Mouse (Mus musculus) hindbrain, embryonic 11.5 days (tissue): ENCODE measurements around the gene Rpl23a. TPM values are rescaled to one million over a fixed set of nuclear protein-coding genes. Genes with fewer than 3 reads are reported as not detected.
"Not testable (repeated sequence)": the region's sequence is repeated elsewhere in the genome, so short reads cannot be mapped to it uniquely, and the experiment has no call there.

Experiments
- ATAC-seq: fragments of 200-750 bp; cut with Nextera tagmentation; 2 replicates; pipeline ENCODE4 v1.8.0; 2017; ENCODE audit warnings: mild to moderate bottlenecking, moderate TSS enrichment, moderate library complexity; ENCODE audit not compliant: low FRiP score
- DNase-seq: peaks from one replicate; pipeline ENCODE4 v3.0.0-alpha.2; 2015; ENCODE audit warnings: low spot score
- H3K27ac ChIP-seq: fragments of 300-500 bp; sonication (generic); 2 replicates; pipeline ENCODE4 v1.5.1; 2014; ENCODE audit warnings: mild to moderate bottlenecking, low read depth, low read length
- H3K27me3 ChIP-seq: fragments of 300-500 bp; sonication (generic); 2 replicates; pipeline ENCODE4 v1.6.1; 2014; ENCODE audit warnings: mild to moderate bottlenecking, low read length, moderate library complexity, mixed read lengths; ENCODE audit not compliant: control insufficient read depth, insufficient read depth
- H3K36me3 ChIP-seq: fragments of 300-500 bp; sonication (generic); 2 replicates; pipeline ENCODE4 v1.6.1; 2014; ENCODE audit warnings: mild to moderate bottlenecking, low read length, moderate library complexity, mixed read lengths; ENCODE audit not compliant: control insufficient read depth, insufficient read depth
- H3K4me1 ChIP-seq: fragments of 300-500 bp; sonication (generic); replicated peaks from 2 replicates; pipeline ENCODE4 v1.6.1; 2014; ENCODE audit warnings: low read length, mixed read lengths; ENCODE audit not compliant: control insufficient read depth, insufficient read depth
- H3K4me2 ChIP-seq: fragments of 300-500 bp; sonication (generic); replicated peaks from 2 replicates; pipeline ENCODE4 v1.6.1; 2014; ENCODE audit warnings: mild to moderate bottlenecking, low read depth, low read length
- H3K4me3 ChIP-seq: fragments of 300-500 bp; sonication (generic); 2 replicates; pipeline ENCODE4 v1.5.1; 2014; ENCODE audit warnings: low read depth, low read length
- H3K9ac ChIP-seq: fragments of 300-500 bp; sonication (generic); 2 replicates; pipeline ENCODE4 v1.6.1; 2014; ENCODE audit warnings: low read depth, low read length
- H3K9me3 ChIP-seq: fragments of 300-500 bp; sonication (generic); 2 replicates; pipeline ENCODE4 v1.6.1; 2016; ENCODE audit warnings: low read length; ENCODE audit not compliant: control insufficient read depth
- WGBS: fragments of 180-500 bp; shearing (Covaris S2); extraction: QIAGEN DNeasy Blood & Tissue Kit; methylation state at CpG from one replicate; pipeline ENCODE4 v1.1.7; 2014; 5-methylcytosine and 5-hydroxymethylcytosine counted together
- polyA plus RNA-seq: library from polyadenylated mRNA; unstranded; fragments of >200 nt; fragmentation: Nextera tagmentation; extraction: Ambion mirVana; gene quantifications from 2 replicates; pipeline ENCODE4 v1.2.1, GENCODE M21; 2014

Rpl23a gene
- polyA plus RNA-seq, 1 experiment from 2014 or later, result 1,191 TPM

GRCm38 (mm10) chr11:78136132-78136531, 47.3 kb downstream of the Rpl23a start:
- H3K36me3 ChIP-seq, result no peaks in the 10 kb centered on the region
- no peak for ATAC-seq
- H3K9me3 ChIP-seq, result no peaks in the 10 kb centered on the region
- DNase-seq, result no peak
- no peak overlapping the region for H3K9ac ChIP-seq
- H3K4me3 ChIP-seq, result no peak overlapping the region
- no peak overlapping the region for H3K4me2 ChIP-seq
- WGBS, result 87% methylated on average over 1 of the region's 1 CpGs
- H3K27me3 ChIP-seq, result no peaks in the 10 kb centered on the region
- H3K4me1 ChIP-seq, result no peaks in the 10 kb centered on the region
- no peak overlapping the region for H3K27ac ChIP-seq

- H3K9me3 ChIP-seq, ATAC-seq, H3K27ac ChIP-seq, DNase-seq, H3K4me3 ChIP-seq, H3K4me2 ChIP-seq, H3K27me3 ChIP-seq, H3K36me3 ChIP-seq, H3K9ac ChIP-seq, H3K4me1 ChIP-seq: not testable (repeated sequence)
- 93% methylated on average over 7 of the region's 7 CpGs for WGBS
Measured at GRCm38 (mm10) chr11:78135314-78135713, 48.1 kb downstream of the Rpl23a start.

GRCm38 (mm10) chr11:78134344-78134743, 49.0 kb downstream of the Rpl23a start:
- Histone ChIP-seq H3K4me2 (no peak overlapping the region), H3K27ac (no peak overlapping the region), H3K9me3 (no peaks in the 10 kb centered on the region), H3K27me3 (no peaks in the 10 kb centered on the region), H3K36me3 (no peaks in the 10 kb centered on the region), H3K4me1 (no peaks in the 10 kb centered on the region), H3K4me3 (no peak overlapping the region), H3K9ac (no peak overlapping the region)
- ATAC-seq (no peak), DNase-seq (no peak)
- WGBS, result 90% methylated on average over 3 of the region's 3 CpGs

- 93% methylated on average over 6 of the region's 6 CpGs for WGBS
- no peaks in the 10 kb centered on the region for H3K9me3 ChIP-seq
- ATAC-seq (no peak), DNase-seq (no peak)
- H3K27me3 ChIP-seq, result no peaks in the 10 kb centered on the region
- no peak overlapping the region for H3K27ac ChIP-seq
- H3K4me1 ChIP-seq, result no peaks in the 10 kb centered on the region
- H3K4me2 ChIP-seq, result no peak overlapping the region
- H3K4me3 ChIP-seq, result no peak overlapping the region
- no peak overlapping the region for H3K9ac ChIP-seq
- no peaks in the 10 kb centered on the region for H3K36me3 ChIP-seq
Measured at GRCm38 (mm10) chr11:78133915-78134314, 49.5 kb downstream of the Rpl23a start.

Other genes with a start within 250 kb of the Rpl23a start
- gene Phf12, start 200.8 kb downstream of the Rpl23a start, polyA plus RNA-seq, result 16.9 and 20.2 TPM in 2 replicates
- 20.0 and 21.0 TPM in 2 replicates for gene Dhrs13, start 151.3 kb downstream of the Rpl23a start, polyA plus RNA-seq
- gene Flot2, start 145.7 kb downstream of the Rpl23a start, polyA plus RNA-seq, result 56.3 and 60.0 TPM in 2 replicates
- gene Eral1, start 103.2 kb downstream of the Rpl23a start, polyA plus RNA-seq, result 31.9 and 37.2 TPM in 2 replicates
- 24.3 and 24.4 TPM in 2 replicates for gene Fam222b, start 88.9 kb downstream of the Rpl23a start, polyA plus RNA-seq
- gene Traf4, start 18.0 kb downstream of the Rpl23a start, polyA plus RNA-seq, result 73.6 and 92.0 TPM in 2 replicates
- 5.2 and 7.0 TPM in 2 replicates for gene Nek8, start 6.9 kb downstream of the Rpl23a start, polyA plus RNA-seq
- 6.8 and 9.5 TPM in 2 replicates for gene Tlcd1, start 6.9 kb downstream of the Rpl23a start, polyA plus RNA-seq
- gene Rab34, start 4.8 kb upstream of the Rpl23a start, polyA plus RNA-seq, result 57.7 and 69.3 TPM in 2 replicates
- 1.0 and 1.2 TPM in 2 replicates for gene Proca1, start 9.8 kb upstream of the Rpl23a start, polyA plus RNA-seq
- 60.6 and 60.8 TPM in 2 replicates for gene Sdf2, start 62.2 kb upstream of the Rpl23a start, polyA plus RNA-seq
- gene Supt6, start 62.4 kb upstream of the Rpl23a start, polyA plus RNA-seq, result 26.1 and 26.2 TPM in 2 replicates
- gene 2610507B11Rik, start 78.2 kb upstream of the Rpl23a start, polyA plus RNA-seq, result 65.4 and 94.5 TPM in 2 replicates
- gene BC030499, start 107.3 kb upstream of the Rpl23a start, polyA plus RNA-seq, result 0.11 and 0.20 TPM in 2 replicates
- gene Spag5, start 117.9 kb upstream of the Rpl23a start, polyA plus RNA-seq, result 48.3 and 52.2 TPM in 2 replicates
- gene Aldoc, start 139.4 kb upstream of the Rpl23a start, polyA plus RNA-seq, result 2.7 and 3.3 TPM in 2 replicates
- gene Pigs, start 144.8 kb upstream of the Rpl23a start, polyA plus RNA-seq, result 49.4 and 54.2 TPM in 2 replicates
- 66.2 and 73.1 TPM in 2 replicates for gene Unc119, start 159.9 kb upstream of the Rpl23a start, polyA plus RNA-seq
- gene Foxn1, start 203.0 kb upstream of the Rpl23a start, polyA plus RNA-seq, result 0.05 TPM in 1 of 2 replicates, not detected in the other
- gene Slc13a2, start 238.6 kb upstream of the Rpl23a start, polyA plus RNA-seq, result not detected in 2 replicates